Mouse (Mus musculus): Measurements from ENCODE around the gene Dus1l.
A peak's percentile ranks its signal among the peaks of the same experiment; 100 is the strongest.
"Not testable (repeated sequence)": the region's sequence is repeated elsewhere in the genome, so short reads cannot be mapped to it uniquely, and the experiment has no call there.

The Dus1l gene

DNA sequence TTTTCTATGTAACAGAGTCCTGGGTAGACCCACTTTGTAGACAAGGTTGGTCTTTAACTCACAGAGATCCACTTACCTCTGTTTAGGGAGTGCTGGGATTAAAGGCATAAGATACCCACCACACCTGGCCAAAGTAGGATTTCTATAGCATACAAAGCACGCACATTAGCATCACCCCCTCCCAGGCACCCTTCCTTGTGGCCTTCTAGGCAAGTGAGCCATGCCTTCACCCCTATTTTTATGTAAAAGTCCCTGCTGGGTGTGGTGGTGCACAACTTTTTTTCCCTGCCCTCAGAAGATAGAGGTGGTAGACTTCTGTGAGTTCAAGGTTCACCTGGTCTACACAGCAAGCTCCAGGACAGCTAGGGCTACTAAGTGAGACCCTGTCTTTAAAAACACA, 16.3 kb downstream of the Dus1l start:
- DNase-seq (ENCODE audit: low read depth in 1 of 2, low spot score in 2 of 2): no peak

DNA sequence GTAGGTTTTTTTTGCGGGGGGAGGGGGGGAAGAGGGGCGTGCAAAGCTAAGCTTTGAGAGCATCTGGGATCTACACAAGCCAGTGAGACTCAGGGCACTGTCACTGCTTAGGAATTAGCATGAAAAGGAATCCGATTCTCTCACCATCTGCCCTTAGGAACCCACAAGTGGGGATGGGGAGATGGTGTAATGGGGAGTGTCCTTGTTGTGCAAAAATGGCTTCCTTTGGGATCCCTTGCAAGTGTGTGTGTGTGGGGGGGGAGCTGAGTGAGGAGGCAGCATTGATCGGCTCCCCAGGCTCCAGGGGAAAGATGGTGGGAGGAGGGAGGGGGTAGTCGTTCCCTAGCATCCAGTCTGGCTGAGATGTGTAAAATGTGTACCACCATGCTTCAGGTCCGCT, 19.1 kb downstream of the Dus1l start:
- no peak for DNase-seq (ENCODE audit: low read depth in 1 of 2, low spot score in 2 of 2)

DNA sequence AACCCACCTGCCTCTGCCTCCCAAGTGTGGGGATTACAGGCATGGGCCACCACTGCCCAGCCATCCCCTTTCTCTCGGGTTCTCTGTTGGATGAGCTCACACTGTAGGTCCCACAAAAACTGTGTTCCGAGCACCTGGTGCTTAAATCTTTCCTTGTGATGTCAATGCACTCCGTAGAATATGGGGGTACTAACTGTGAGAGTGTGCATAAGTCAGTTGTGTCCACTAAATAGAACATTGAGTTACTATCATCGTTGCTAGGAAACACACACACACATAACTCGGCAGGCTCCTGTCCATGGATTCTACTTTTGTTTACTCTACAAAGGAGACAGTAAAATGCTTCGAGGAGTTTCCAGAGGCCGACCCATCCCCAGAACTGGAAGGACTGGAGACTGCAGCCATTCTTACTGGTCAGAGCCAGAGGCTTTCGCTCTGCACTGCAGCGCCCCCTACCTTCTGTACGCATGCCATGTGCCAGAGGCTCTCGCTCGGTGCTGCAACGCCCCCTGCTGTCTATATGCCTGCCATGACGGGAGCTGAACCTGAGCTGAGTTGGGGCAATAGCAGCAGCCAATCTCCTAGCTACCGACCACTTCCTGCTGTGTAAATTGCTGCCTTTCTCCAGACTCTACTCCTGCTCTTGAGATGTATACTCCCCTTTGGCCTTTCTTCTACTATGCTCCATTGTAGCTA, 20.3 kb downstream of the Dus1l start:
- DNase-seq (ENCODE audit: low read depth in 1 of 2, low spot score in 2 of 2): peak; percentile 85 to 94

DNA sequence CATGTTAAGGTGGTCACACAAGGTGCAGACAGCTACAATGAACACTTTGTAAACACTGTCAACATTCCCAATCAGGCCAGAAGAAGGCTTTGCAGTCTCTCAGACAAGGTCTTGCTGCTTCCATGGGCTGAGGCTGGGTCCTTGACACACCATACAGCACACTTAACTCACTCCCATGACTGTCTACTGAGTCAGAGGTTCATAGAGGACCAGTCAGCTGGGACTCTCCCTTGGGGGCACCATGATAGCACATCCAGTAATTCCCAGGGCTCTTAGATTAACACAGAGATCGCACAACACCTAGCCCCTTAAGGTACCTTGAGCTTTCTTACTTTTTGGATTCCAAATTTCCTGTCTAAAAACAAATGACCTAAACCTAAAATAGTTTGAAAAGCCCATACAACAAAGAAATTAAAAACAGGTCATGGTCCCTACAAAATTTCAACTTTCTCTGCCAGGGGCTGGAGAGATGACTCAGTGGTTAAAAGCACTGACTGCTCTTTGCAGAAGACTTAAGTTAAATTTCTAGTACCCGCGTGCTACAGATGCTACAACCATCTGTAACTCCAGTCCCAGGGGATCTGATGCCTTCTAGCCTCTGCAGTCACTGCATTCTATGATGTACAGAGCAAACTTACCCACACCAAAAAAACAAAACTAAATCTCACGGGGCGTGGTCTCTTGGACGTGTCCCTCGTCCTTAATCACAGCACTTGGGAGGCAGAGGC, 22.6 kb downstream of the Dus1l start:
- DNase-seq (ENCODE audit: low read depth in 1 of 2, low spot score in 2 of 2): no peak

GRCm38 (mm10) chr11:120772749-120773148, 23.5 kb downstream of the Dus1l start:
- no peak for DNase-seq (ENCODE audit: low read depth in 1 of 2, low spot score in 2 of 2)

- no peak for DNase-seq (ENCODE audit: low read depth in 1 of 2, low spot score in 2 of 2)
Measured at GRCm38 (mm10) chr11:120768206-120768605, 28.0 kb downstream of the Dus1l start.

- not testable (repeated sequence) for DNase-seq (ENCODE audit: low read depth in 1 of 2, low spot score in 2 of 2)
Measured at GRCm38 (mm10) chr11:120767023-120767422, 29.2 kb downstream of the Dus1l start.

- not testable (repeated sequence) for DNase-seq (ENCODE audit: low read depth in 1 of 2, low spot score in 2 of 2)
Measured at GRCm38 (mm10) chr11:120763121-120763999, 32.8 kb downstream of the Dus1l start.

GRCm38 (mm10) chr11:120762672-120763041, 33.5 kb downstream of the Dus1l start, which contains the start of gene Hmga1b:
Hmga1b (plus strand) TSS chr11:120762794.
- not testable (repeated sequence) for DNase-seq (ENCODE audit: low read depth in 1 of 2, low spot score in 2 of 2)

GRCm38 (mm10) chr11:120761811-120762671, 34.2 kb downstream of the Dus1l start:
- DNase-seq (ENCODE audit: low read depth in 1 of 2, low spot score in 2 of 2): no peak

DNA sequence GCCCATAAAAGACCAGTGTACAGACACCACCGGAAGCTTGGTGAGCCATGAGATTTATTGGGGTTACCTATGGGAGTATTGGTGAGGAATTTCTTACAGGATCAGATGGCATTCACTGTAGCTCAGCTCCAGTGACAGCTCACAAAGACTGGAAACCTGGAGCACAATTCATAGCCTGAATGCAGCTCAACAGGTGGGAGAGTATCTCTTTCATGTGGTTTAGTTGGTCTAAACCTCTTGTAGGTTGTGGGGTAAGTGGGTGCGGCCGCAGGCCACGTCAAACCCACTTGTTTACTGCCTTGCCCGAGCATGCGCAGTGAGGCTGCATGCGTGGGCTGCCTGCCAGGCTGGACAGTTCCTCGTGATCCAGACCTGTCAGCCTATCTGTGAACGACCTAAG, 36.0 kb downstream of the Dus1l start:
- no peak for DNase-seq (ENCODE audit: low read depth in 1 of 2, low spot score in 2 of 2)

DNA sequence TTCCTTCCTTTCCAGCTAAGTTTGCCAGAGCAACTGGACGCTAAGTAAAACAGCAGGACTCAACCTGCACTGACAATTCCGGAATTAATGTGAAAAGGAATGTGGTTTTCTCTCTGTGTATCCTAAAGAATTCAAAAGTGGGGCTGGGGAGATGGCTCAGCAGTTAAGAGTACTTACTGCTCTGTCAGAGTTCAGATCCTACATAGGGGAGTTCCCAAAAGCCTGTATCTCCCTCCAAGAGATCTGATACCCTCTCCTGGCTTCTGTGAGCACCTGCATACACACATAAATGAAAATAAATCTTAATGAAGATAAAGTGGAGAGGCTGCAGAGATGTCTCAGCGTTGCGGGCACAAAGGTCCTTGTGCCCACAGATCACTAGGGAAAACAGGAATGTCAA, 44.6 kb downstream of the Dus1l start:
- no peak for DNase-seq (ENCODE audit: low read depth in 1 of 2, low spot score in 2 of 2)

- peak in 1 of 2 experiments; percentile 46 for DNase-seq (ENCODE audit: low read depth in 1 of 2, low spot score in 2 of 2)
Measured at GRCm38 (mm10) chr11:120749430-120749829, 46.8 kb downstream of the Dus1l start.

DNA sequence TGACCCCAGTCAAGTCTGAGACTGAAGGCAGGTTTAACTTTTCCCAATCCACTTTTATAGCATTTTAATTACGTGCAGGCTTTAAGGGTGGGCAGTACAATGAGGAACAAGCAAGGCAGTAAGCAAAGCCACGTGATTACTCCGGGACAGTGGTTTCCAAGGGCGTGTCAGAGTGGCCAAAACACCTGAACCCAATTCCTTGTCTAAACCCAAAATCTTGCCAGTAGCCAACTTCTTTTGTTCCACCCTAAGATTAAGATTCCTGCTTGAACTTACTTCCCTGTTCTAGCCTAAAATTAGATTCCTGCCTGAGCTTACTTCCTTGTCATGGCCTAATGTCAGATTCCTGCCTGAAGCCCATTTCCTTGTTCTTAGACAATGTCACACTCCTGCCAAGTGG, 48.2 kb downstream of the Dus1l start:
- DNase-seq (ENCODE audit: low read depth in 1 of 2, low spot score in 2 of 2): no peak

GRCm38 (mm10) chr11:120744121-120744701, 52.0 kb downstream of the Dus1l start:
- no peak for DNase-seq (ENCODE audit: low read depth in 1 of 2, low spot score in 2 of 2)

- no peak for DNase-seq (ENCODE audit: low read depth in 1 of 2, low spot score in 2 of 2)
Measured at GRCm38 (mm10) chr11:120740981-120741380, 55.2 kb downstream of the Dus1l start.

Measured in monocyte, adult 2 months (primary cell).